Mouse (Mus musculus) embryonic facial prominence, embryonic 10.5 days (tissue): ENCODE data around the gene Prim2. TPM values are rescaled to one million over a fixed set of nuclear protein-coding genes. Genes with fewer than 3 reads are reported as not detected.
"Not testable (repeated sequence)": the region's sequence is repeated elsewhere in the genome, so short reads cannot be mapped to it uniquely, and the experiment has no call there.

Experiments used
- DNase-seq: peaks from one replicate; pipeline ENCODE4 v3.0.0-alpha.2; 2017; ENCODE audit warnings: low spot score
- H3K27ac ChIP-seq: fragments of 300-500 bp; sonication (generic); replicated peaks from 2 replicates; pipeline ENCODE4 v1.5.1; 2016; ENCODE audit warnings: mild to moderate bottlenecking
- H3K27me3 ChIP-seq: fragments of 300-500 bp; sonication (generic); replicated peaks from 2 replicates; pipeline ENCODE4 v1.6.1; 2016; ENCODE audit warnings: low read depth, mild to moderate bottlenecking; ENCODE audit not compliant: poor library complexity, severe bottlenecking
- H3K36me3 ChIP-seq: fragments of 300-500 bp; sonication (generic); replicated peaks from 2 replicates; pipeline ENCODE4 v1.6.1; 2016; ENCODE audit warnings: mild to moderate bottlenecking, moderate library complexity
- H3K4me1 ChIP-seq: fragments of 300-500 bp; sonication (generic); 2 replicates; pipeline ENCODE4 v1.6.1; 2016
- H3K4me3 ChIP-seq: fragments of 300-500 bp; sonication (generic); 2 replicates; pipeline ENCODE4 v1.5.1; 2016; ENCODE audit warnings: mild to moderate bottlenecking, moderate library complexity
- H3K9me3 ChIP-seq: fragments of 300-500 bp; sonication (generic); 2 replicates; pipeline ENCODE4 v1.6.1; 2016; ENCODE audit warnings: mild to moderate bottlenecking
- WGBS: fragments of 180-500 bp; shearing (Covaris S2); methylation state at CpG from one replicate; pipeline ENCODE4 v1.1.7; 2016; 5-methylcytosine and 5-hydroxymethylcytosine counted together
- polyA plus RNA-seq: library from polyadenylated mRNA; unstranded; fragments of >200 nt; fragmentation: Nextera tagmentation; extraction: Ambion mirVana; gene quantifications from 2 replicates; pipeline ENCODE4 v1.2.1, GENCODE M21; 2016

Prim2 gene
- polyA plus RNA-seq, 1 experiment from 2014 or later: 55.5 TPM

DNA sequence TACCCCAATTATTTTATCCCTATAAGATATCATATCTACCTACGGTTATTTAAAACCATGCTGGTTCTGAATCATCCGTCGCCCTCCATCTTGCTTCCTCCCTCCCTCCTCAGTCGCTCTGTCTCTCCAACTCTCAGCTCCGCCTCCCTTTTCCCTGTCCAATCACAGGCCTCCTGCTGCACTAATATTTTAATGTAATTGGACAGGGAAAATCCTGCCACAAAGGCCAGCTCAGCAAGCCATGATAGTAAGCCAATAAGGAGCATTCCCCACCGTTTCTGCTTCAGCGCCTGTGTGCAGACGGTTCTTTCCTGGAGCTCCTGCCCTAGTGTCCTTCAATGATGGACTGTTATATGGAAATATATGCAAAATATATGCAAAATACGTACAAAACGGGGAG lies 47.8 kb downstream of the Prim2 start:
- 93% methylated on average over 10 of the region's 10 CpGs for WGBS
- H3K36me3 ChIP-seq: peaks cover 59% of the 10 kb centered on the region
- DNase-seq: no peak

DNA sequence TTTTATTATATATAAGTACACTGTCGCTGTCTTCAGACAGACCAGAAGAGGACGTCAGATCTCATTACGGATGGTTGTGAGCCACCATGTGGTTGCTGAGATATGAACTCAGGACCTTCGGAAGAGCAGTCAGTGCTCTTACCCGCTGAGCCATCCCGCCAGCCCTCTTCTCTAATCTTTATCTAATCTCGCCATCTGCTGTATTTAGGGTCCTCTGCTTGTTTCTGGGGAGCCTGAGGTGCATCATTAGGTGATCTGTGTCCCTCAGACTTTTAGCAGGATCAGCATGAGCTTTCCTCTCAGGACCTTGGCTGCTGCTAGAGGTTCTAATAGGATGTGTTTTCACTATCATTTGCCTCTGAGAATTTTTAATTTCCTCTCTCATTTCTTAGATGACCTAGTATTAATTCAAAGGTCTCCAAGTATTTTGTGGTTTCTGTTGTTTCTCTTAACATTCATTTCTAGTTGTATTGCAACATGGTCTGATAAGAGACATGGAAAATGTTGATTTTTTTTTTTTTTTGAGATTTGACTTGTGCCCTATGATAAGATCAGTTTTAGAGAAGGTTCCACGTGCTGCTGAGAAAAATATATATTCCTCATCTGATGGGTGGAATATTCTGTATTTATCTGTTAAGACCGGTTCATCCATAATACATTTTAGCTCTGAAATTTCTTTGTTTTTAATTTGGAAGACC lies 49.4 kb downstream of the Prim2 start:
- Histone ChIP-seq H3K36me3 (peaks cover 48% of the 10 kb centered on the region), H3K4me1 (no peaks in the 10 kb centered on the region), H3K9me3 (no peaks in the 10 kb centered on the region), H3K4me3 (no peak overlapping the region), H3K27me3 (no peaks in the 10 kb centered on the region), H3K27ac (no peak overlapping the region)
- no peak for DNase-seq
- 91% methylated on average over 9 of the region's 9 CpGs for WGBS

More for the DNA sequence above, 47.8 kb downstream of the Prim2 start:
- Histone ChIP-seq H3K9me3 (no peaks in the 10 kb centered on the region), H3K27me3 (no peaks in the 10 kb centered on the region), H3K4me1 (no peaks in the 10 kb centered on the region), H3K27ac (no peak overlapping the region), H3K4me3 (no peak overlapping the region)

DNA sequence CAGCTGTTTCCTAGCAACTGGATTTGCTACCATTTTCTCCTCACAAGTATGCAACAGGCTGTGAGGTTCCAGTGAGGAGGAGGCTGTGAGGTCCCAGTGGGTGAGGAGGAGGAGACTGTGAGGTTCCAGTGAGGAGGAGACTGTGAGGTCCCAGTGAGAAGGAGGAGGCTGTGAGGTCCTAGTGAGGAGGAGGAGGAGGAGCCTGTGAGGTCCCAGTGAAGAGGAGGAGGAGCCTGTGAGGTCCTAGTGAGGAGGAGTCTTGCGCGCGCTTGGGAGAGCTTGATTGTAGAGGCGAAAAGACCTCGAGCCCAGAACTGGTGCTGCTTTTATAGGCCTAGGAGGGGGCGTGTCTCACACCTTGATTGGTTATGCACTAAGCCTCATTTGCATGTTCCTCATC lies 53.0 kb downstream of the Prim2 start:
- not testable (repeated sequence) for H3K4me1 ChIP-seq, H3K27me3 ChIP-seq, DNase-seq, H3K4me3 ChIP-seq, H3K27ac ChIP-seq, H3K9me3 ChIP-seq
- 95% methylated on average over 6 of the region's 6 CpGs for WGBS
- peaks cover 13% of the 10 kb centered on the region for H3K36me3 ChIP-seq

DNA sequence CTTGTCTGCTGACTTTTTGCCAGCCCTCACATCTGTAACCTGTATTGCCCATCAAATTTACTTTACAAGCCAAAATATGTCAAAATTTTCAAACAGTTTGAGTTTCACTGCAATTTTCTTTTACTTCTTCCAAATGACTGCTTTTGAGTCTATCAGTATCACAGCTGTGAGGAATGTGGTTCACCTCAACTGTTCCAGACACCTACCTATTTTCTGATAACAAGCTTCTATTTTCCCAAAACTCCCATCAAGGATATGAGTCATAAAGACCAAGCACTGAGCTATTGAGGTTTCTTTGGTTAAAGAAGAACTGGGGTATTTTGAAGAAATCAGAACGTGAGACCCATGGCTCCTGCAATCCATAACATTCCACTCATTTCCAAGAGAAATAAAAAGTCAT lies 57.5 kb downstream of the Prim2 start:
- no peak for DNase-seq
- WGBS: 87% methylated on average over 1 of the region's 1 CpGs
- Histone ChIP-seq H3K4me3 (no peak overlapping the region), H3K36me3 (peaks cover 10% of the 10 kb centered on the region), H3K4me1 (peaks cover 3% of the 10 kb centered on the region), H3K27ac (no peak overlapping the region), H3K27me3 (no peaks in the 10 kb centered on the region), H3K9me3 (no peaks in the 10 kb centered on the region)

DNA sequence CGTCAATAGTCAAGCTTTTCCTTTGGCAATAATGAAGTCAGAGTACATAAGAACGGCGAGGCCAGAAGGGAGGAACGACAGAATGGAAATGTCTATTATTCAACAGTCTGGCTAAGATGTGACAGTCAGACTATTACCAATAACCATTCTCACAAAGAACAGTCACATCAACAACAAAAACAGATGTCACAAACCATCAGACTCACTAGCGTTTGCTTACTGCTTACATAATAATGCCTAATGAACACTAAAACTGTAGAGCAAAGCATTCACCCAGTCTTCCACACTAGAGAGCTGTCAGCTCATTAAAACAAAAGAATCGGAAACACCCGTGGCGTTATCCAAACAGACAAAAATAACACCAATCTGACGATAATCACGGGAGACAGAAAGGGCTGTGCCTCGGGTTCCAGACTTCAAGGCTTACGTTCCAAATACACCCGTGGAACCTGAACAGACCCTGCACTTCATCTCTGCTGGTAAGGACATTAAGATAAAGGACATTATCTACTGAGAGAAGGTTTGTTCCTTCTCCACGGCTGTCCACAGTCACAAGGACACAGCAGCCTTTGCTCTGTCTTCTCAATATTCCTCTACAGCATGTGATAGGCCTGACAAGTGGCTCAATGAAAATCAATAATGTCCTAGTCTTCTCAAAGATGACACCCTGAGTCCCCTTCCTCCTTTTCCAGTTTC lies 59.4 kb downstream of the Prim2 start:
- WGBS: 80% methylated on average over 14 of the region's 14 CpGs
- H3K4me1 ChIP-seq: peaks cover 3% of the 10 kb centered on the region
- no peaks in the 10 kb centered on the region for H3K9me3 ChIP-seq
- no peak overlapping the region for H3K4me3 ChIP-seq
- peaks cover 10% of the 10 kb centered on the region for H3K36me3 ChIP-seq
- no peaks in the 10 kb centered on the region for H3K27me3 ChIP-seq
- no peak overlapping the region for H3K27ac ChIP-seq
- no peak for DNase-seq

DNA sequence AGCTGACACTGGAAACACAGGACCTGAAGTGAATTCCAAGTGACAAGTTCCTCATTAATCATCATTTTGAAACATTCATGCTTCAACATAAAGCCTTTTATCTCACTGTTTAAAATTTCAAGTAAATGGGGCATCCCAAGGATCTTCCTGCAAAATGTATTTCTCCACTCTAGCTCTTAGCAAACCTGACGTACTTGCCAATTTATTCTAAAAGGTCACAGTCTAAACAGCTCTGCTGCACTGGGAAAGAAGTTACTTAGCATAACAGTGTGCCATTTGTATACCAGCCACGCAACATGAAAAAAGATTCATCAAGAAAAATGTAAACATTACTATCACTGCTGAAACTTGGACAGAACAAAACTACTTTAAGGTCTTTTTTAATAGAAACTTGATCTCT lies 61.5 kb downstream of the Prim2 start:
- no peak overlapping the region for H3K27ac ChIP-seq
- H3K9me3 ChIP-seq: no peaks in the 10 kb centered on the region
- peaks cover 10% of the 10 kb centered on the region for H3K36me3 ChIP-seq
- H3K27me3 ChIP-seq: no peaks in the 10 kb centered on the region
- H3K4me3 ChIP-seq: no peak overlapping the region
- H3K4me1 ChIP-seq: peaks cover 3% of the 10 kb centered on the region
- DNase-seq: no peak
- 87% methylated on average over 2 of the region's 2 CpGs for WGBS

DNA sequence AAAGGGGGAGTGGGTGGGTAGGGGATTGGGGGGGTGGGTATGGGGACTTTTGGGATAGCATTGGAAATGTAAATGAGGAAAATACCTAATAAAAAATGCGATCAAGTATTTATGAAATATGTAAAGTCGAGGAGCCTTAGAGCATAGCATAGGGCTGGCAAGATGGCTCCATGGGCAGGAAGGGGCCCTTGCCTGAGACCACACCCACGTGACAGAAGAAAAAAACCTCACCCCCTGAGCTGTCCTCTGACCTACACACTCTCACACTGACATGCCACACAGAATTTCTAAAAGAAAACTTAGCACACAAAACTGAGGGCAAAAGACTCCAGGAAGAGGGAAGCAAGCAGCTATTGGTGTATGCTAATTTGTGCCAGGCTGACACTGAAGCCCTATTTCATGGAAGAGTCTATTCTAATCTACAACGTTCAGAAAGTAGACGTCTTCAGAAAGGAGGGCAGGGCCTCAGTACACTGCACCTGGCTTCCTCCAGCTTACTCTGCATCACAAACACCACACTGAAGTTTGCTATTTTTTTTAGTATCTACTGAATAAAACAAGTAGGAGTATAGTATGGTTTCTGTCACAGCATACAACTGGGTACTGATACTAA lies 65.4 kb downstream of the Prim2 start:
- 87% methylated on average over 5 of the region's 5 CpGs for WGBS
- DNase-seq: no peak

DNA sequence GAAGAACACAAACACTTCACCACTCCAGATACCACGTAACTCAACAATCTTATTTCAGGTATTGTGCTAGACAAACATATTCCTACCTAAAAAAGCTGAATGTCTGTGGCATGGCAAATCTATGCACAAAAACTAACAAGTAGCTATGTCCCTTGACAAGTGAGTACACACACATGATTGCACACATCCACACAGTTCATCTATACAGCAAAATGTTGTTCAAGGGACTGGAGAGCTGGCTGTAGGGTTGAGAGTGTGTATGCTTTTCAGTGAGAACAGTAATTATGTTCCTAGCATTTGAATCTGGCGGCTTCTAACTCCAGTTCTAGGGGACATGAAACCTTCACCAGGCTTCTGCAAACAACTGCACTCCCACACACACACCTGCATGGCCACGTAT lies 69.9 kb downstream of the Prim2 start:
- Histone ChIP-seq H3K9me3 (peaks cover 5% of the 10 kb centered on the region; the same call in 1 of the 2 replicates), H3K4me1 (peaks cover 9% of the 10 kb centered on the region; the same call in 1 of the 2 replicates), H3K27ac (no peak overlapping the region), H3K36me3 (peaks cover 8% of the 10 kb centered on the region), H3K4me3 (no peak overlapping the region), H3K27me3 (no peaks in the 10 kb centered on the region)
- WGBS: 96% methylated on average over 3 of the region's 3 CpGs
- no peak for DNase-seq

More for the DNA sequence above, 65.4 kb downstream of the Prim2 start:
- no peaks in the 10 kb centered on the region for H3K27me3 ChIP-seq
- no peaks in the 10 kb centered on the region for H3K9me3 ChIP-seq
- no peak overlapping the region for H3K27ac ChIP-seq
- H3K4me1 ChIP-seq: peaks cover 3% of the 10 kb centered on the region
- no peak overlapping the region for H3K4me3 ChIP-seq
- H3K36me3 ChIP-seq: peaks cover 10% of the 10 kb centered on the region

DNA sequence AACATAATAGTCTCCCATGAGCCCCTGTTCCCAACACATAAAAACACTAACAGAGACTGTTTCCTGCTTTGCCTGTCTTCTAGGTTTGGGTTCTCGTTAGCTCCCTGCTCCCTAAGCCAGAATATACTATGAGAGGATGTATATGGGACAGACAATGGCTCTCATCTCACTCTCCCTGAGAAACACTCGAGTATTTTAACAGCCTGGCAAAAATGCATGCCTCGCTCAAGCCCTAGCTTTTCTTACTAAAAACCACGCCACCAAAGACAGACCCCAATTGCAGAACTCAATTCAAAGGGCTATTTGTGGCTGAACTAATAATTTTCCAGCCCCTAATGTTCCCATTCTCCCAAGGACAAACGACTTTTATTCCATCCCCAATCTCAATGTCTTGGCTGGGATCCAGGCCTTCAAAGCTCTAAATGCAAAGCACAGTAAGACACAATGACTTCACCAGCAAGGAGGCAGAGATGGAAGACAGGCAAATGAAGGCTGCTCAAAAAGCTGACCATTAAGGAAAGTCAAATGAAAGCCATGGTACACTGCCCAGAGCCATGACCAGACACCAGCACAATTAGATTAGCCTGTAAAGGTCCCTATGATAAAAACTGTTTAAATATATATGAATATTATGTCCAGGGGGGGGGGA lies 70.5 kb downstream of the Prim2 start:
- 89% methylated on average over 5 of the region's 5 CpGs for WGBS

DNA sequence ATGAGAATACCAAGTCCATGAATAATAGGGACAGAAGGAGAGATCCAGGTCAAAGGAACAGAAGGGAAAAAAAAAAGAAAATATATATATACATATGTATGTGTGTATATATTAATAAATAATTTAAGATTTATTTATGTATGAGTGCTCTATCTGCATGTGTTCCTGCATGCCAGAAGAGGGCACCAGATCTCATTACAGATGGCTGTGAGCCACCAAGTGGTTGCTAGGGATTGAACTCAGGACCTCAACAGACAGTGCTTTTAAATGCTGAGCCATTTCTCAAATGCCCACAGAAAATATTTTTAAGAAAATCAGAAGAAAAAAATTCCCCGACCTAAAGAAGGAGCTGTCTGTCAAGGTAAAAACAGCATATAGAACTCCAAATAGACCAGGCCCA lies 72.6 kb downstream of the Prim2 start:
- WGBS: 90% methylated on average over 1 of the region's 1 CpGs
- no peak overlapping the region for H3K27ac ChIP-seq
- peaks cover 5% of the 10 kb centered on the region; the same call in 1 of the 2 replicates for H3K9me3 ChIP-seq
- H3K36me3 ChIP-seq: peaks cover 8% of the 10 kb centered on the region
- peaks cover 9% of the 10 kb centered on the region; the same call in 1 of the 2 replicates for H3K4me1 ChIP-seq
- H3K27me3 ChIP-seq: no peaks in the 10 kb centered on the region
- H3K4me3 ChIP-seq: no peak overlapping the region
- no peak for DNase-seq

More for the DNA sequence above, 70.5 kb downstream of the Prim2 start:
- Histone ChIP-seq H3K9me3 (peaks cover 5% of the 10 kb centered on the region; the same call in 1 of the 2 replicates), H3K27ac (no peak overlapping the region), H3K4me3 (no peak overlapping the region), H3K27me3 (no peaks in the 10 kb centered on the region), H3K4me1 (peaks cover 9% of the 10 kb centered on the region; the same call in 1 of the 2 replicates), H3K36me3 (peaks cover 8% of the 10 kb centered on the region)
- DNase-seq: no peak

DNA sequence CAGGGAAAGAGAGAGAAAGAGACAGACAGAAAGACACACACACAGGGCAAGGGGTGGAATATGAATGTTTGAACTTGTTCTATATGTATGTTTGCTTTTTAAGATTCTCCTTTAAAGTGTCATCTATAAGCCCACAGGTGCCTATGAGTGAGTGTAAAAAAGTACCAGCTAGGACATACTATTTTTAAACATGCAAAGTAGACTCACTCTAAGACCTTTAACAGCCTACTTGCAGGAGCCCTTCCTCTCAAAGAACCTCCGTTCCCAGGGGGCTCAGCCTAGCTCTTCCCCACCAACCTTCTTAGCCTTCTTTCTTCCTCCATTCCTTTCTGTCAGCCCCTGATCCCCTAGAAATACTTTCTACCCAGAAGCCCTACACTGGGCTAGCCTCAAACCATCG lies 73.7 kb downstream of the Prim2 start:
- WGBS: 88% methylated on average over 2 of the region's 2 CpGs
- DNase-seq: no peak
- H3K27ac ChIP-seq: no peak overlapping the region

DNA sequence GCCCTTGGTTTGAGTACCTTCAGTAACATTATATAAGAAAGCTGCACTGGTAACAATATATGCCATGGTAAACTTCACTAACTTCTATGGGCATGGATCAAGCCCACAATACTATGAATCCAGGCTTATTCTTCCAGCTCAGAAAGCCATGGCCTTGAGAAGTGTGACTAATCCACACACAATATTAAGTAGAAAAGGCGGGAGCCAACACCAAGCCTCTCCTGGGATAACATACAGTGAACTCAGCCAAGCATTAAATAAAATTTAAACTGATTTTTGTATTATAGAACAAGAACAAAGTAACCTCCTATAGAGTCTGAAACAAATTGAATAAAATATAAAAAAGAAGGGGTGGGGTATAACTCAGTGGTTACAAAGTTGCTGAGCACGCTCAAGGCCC lies 74.6 kb downstream of the Prim2 start:
- H3K27me3 ChIP-seq: no peaks in the 10 kb centered on the region
- DNase-seq: no peak
- 89% methylated on average over 2 of the region's 2 CpGs for WGBS
- no peak overlapping the region for H3K4me3 ChIP-seq
- peaks cover 8% of the 10 kb centered on the region for H3K36me3 ChIP-seq
- no peak overlapping the region for H3K27ac ChIP-seq
- peaks cover 5% of the 10 kb centered on the region; the same call in 1 of the 2 replicates for H3K9me3 ChIP-seq
- H3K4me1 ChIP-seq: peaks cover 12% of the 10 kb centered on the region

More for the DNA sequence above, 73.7 kb downstream of the Prim2 start:
- no peak overlapping the region for H3K4me3 ChIP-seq
- H3K27me3 ChIP-seq: no peaks in the 10 kb centered on the region
- peaks cover 5% of the 10 kb centered on the region; the same call in 1 of the 2 replicates for H3K9me3 ChIP-seq
- H3K36me3 ChIP-seq: peaks cover 8% of the 10 kb centered on the region
- H3K4me1 ChIP-seq: peaks cover 9% of the 10 kb centered on the region; the same call in 1 of the 2 replicates
